Mouse (Mus musculus) megakaryocyte progenitor cell, adult 5-6 weeks (primary cell): ENCODE measurements around the gene Tmem51. TPM values are rescaled to one million over a fixed set of nuclear protein-coding genes. Genes with fewer than 3 reads are reported as not detected.
A peak's percentile ranks its signal among the peaks of the same experiment; 100 is the strongest.

ENCODE experiments used
- ATAC-seq: replicated peaks from 2 replicates; pipeline ENCODE4 v1.8.0; 2016; ENCODE audit warnings: mild to moderate bottlenecking, moderate TSS enrichment, inconsistent platforms; ENCODE audit not compliant: poor library complexity
- total RNA-seq, 2 experiments: library from RNA; stranded (forward) in 1 of 2; stranded (reverse) in 1 of 2; fragments of 157-497, 149-512 nt in 1 of 2; fragments of 200-1000 nt in 1 of 2; gene quantifications; 2 replicates each; pipeline versions ENCODE4 v1.2.3 to v1.2.4; 2015 to 2017

The Tmem51 gene
- total RNA-seq (2015) (0.47 TPM in 1 of 2 replicates, not detected in the other), total RNA-seq (2017) (0.41 and 0.87 TPM in 2 replicates)

GRCm38 (mm10) chr4:142084131-142084899 lies at the start of gene Tmem51:
TSS of gene Tmem51 (minus strand) at chr4:142084304.
- peak; percentile 45 for ATAC-seq

DNA sequence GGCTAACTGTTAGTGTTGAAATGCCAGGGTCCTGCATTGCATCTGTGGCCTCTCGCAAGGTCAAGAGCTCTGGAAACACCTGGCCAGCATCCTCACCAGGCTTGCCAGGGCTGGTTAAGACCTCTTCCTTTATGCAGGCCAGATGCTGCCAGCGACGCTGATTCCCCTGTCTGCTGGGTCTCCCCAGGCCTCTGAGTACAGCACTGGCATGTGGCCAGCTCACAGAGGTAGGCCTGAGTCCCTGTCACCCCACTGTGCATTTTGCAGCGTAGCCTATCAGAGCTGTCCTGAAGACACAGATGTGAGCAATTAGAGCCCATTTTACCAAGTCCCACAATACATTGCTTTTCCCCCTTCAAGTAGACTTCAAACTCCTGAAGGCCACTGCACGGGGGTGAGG lies 46.1 kb upstream of the Tmem51 start:
- no peak for ATAC-seq

GRCm38 (mm10) chr4:142127275-142127788 lies 43.2 kb upstream of the Tmem51 start:
- ATAC-seq, result peak; percentile 60

DNA sequence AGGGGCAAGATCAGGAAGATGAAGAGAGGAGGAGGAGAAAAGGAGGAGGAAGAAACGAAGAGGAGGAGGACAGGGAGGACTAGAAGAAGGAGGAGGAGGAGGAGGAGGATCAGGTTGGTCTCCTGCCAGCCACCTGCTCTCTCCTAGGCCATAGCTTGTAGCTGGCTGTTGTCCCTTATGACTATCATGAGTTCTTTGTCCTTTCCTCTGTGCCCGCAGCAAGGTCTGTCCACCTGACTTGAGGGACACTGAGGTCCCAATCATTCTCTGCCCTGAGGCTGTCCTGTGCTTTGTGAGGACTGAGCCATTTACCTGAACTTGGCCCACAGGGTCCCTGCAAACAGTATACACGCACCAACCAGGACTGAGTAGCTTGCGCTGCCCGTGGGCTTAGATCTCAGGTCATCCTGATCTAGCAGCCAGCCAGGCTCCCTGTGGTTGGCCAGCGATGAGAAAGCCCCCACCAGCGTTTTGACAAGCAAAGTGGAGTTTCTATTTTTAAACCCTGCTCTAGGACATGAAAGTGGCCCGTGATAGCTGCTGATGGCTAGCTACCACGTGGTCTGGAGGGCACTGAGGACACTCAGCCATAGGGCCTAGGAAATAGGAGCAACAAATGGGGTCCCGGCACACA lies 42.7 kb upstream of the Tmem51 start:
- ATAC-seq, result no peak

DNA sequence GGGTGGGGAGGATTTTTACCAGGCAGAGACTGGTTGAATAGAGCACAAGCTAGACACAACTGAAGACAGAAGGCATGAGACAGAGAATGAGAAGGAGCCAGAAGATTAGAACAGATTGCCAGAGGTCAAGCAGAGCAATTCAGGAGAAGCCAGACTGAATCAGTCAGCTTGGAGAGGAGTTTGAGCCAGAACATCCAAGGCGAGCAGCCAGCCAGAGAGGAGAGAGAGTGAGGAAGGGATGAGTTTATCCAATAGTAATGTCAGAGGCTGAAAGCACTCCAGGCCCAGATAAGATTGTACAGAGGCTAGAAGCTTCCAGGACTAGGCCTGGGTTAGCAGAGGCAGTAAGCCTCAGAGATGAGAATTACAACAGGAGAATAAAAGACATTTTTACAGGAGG lies 37.1 kb upstream of the Tmem51 start:
- no peak for ATAC-seq

DNA sequence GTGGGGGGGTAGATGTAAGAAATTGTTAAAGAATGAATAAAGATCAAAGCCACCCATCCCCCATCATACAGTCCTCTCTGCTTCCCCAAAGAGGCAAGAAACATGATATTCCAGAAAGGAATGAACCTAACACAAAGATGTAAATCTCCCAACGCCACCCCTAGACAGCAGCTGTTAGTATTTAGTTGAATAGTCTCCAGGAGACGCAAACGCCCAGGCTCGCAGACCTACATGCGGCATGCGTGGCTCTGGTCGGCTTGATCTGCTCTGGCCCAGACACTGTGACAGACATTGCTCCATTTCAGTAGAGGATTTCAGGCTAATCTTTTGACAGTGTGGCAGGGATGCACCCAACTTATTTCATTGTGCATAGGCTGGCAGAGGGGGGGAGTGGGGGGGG lies 34.4 kb upstream of the Tmem51 start:
- no peak for ATAC-seq

DNA sequence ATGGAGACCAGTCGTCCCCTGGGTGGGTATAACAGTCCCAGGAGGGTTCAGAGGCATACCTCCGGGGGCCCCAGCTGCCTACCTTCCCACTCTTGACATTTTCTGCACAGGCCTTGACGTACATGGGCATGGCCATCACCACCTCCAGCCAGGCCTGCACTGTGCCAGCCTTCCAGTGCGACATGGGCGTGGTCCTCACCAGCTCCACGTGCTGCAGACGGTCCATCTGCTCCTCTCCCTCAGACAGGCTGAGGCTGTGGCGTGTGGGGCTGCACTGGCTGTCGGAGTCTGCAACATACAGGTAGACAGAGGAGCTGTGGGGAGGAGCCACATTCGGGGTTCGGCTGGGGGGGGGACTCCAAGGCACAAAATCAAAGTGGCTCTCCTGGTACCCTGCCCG lies 33.9 kb upstream of the Tmem51 start:
- no peak for ATAC-seq

DNA sequence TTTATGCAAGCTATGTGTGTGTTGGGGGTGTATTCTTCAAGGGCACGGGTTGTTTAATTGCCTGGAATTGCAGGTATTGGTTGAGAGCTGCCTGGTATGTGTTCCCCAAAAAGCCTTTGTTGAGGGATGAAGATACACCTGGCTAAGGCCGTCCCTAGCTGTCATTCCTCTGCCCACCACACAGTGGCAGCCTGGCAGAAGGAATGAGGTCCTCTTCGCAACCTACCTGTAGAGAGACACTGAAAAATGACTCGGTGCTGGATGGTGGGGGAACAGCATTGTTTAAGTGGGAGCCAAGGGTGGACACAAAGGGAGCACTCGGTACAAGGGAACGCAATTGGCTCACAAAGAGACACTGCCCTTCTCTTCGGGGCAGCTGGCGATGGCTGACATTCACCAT lies 29.2 kb upstream of the Tmem51 start:
- ATAC-seq, result peak; percentile 85

- 0 out of 2 replicates have a peak, but pooled peaks have one; percentile 13 for ATAC-seq
Measured at GRCm38 (mm10) chr4:142103081-142103671, 19.1 kb upstream of the Tmem51 start.

DNA sequence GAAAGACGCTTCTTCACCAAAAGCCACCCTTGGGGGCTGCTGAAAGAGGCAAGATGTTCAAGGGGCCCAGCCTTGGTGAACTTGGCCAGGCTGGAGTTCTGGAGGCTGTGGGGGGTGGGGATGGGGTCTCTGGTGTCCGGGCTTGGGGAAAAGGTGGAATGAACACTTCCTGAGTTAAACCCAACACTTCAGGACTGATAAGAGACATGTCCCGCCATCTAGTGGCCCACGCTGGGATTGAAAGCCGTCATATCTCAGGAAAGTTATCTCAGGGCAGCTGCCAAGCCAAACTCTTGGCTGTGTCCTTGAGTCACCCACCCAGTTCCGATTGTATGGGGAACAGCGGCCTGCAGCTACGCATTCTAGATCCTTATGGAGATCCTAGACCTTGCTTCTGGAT lies 14.2 kb upstream of the Tmem51 start:
- ATAC-seq, result peak; percentile 83

DNA sequence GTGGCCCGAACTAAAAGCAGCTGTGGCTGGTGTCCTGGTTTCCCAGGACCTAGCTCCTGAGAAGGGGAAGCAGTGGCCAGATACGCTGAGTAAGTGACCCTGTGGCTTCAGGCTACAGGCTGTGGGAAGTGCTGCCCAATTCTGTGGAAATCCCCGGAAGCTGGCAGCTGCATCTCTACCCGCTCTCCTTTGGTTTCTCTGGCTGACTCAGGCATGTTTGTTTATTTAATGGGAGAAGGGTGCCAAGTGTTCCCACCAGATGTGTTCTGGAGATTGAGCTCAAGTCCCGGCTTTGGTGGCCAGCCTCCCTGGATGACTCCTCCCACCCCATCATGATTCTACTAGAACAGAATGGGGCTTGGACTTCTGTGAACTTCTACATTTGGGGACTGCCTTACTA lies 13.8 kb upstream of the Tmem51 start:
- peak; percentile 76 for ATAC-seq

DNA sequence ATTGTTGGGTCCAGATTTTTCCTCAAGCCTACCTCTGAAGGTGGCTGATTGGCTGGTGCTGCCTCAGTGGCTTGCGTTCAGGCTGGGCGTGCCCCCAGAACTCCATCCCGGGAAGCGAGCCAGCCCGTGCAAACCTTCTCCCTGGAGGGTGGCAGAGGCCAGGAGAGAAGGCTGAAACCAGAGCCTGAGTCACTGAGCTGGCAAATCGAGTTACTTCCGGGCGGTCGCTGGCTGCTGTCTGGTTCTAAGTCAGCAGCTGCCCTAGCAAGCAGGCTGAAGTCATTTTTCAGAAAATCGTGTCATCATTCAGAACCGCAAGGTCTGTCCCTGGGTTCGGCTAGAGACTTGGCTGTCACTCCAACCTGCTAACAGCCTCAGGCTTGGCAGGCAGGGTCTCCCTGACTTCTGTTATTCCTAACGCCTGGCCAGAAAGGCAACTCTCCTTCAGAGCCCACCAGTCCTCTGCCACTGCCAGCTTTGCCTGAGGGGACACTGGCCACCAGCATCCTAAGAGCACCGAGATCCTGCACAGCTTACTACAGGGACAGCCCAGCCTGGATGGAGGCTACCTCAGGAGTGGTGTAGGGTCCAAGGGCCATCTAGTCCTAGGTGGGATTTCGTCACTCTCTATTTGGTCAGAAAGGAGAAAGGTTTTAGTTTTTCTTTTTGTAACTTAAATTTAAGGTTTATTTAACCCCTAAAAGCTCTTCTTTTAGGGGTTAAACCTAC lies 11.6 kb upstream of the Tmem51 start:
- ATAC-seq, result no peak

GRCm38 (mm10) chr4:142094386-142094785 lies 10.3 kb upstream of the Tmem51 start:
- no peak for ATAC-seq

DNA sequence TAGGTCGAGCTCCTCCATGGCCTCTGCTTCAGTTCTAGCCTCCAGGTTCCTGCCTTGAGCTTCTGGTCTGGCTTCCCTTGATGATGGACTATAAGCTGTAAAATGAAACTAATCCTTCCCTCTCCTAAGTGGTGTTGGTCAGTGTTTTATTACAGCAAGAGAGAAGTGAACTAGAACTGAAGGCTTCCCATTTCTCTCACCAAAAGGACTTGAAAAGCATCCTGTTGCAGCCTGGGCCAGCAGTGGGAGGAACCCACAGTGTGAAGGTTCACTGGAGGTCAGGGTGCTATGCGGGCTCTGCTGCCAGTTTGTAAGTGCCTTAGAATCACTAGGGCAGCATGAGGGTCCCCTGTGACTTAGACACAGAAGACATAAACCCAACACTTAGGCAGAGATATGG lies 7.0 kb upstream of the Tmem51 start:
- peak; percentile 54 for ATAC-seq

GRCm38 (mm10) chr4:142089966-142090365 lies 5.9 kb upstream of the Tmem51 start:
- ATAC-seq, result no peak

GRCm38 (mm10) chr4:142088836-142089235 lies 4.7 kb upstream of the Tmem51 start:
- ATAC-seq, result no peak

GRCm38 (mm10) chr4:142088409-142088808 lies 4.3 kb upstream of the Tmem51 start:
- no peak for ATAC-seq

GRCm38 (mm10) chr4:142084936-142085563 lies 946 bp upstream of the Tmem51 start:
- ATAC-seq, result no peak

DNA sequence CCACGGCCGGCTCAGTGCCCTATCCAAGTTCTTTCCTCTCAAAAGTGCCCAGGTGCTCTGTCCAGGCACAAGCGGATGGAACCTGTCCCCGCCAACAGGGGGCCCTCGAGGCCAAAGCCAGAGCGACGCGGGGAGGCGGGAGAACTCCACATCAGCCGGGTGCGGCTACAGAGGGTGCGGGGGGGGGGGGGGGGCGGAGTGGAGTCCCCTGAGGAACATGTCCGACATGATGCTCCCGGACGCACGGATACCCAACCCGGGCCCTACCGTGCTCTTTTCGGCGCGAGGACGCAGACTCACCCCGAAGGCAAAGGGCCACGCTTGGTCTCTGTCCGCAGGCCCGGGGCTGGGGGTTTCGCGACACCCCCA lies 358 bp downstream of the Tmem51 start:
- peak; percentile 59 for ATAC-seq

DNA sequence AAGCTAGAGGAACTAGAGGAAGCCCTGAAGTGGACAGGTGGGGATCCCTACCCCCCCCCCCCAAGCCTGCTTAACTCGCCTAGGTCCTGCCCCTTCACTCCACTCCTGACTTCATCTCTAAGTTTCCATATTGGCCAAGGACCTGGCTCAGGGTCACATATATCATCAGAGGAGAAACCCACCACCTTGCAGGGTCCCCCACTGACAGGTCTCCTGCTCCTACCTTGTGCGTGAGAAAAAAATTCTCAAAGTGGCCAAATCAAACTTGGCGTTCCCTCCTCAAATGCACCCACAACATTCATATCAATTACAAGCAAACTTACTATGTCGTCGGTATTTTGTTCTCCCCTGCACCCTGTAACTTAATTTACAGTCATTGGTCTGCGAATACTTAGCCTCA lies 911 bp downstream of the Tmem51 start:
- no peak for ATAC-seq

DNA sequence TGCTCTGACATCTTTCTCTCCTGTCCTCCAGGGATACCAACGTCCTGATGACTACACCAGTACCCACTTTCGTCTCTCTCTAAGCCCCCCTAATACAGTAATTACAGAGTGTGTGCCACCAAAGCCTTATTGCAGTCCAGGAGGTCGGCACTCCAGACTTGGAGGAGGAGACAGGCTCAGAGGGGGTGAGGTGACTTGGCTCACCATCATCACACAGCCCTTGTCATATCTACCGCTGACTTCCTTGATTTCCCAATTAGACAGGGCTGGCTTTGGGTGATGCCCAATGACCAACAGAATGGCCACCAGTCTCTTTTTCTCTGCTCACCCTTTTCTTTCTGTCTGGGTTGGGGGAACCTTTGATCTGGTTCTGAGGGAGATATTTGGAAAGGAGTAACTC lies 1.4 kb downstream of the Tmem51 start:
- ATAC-seq, result no peak
